Comparison of ENCODE assay signal across 7 mouse cellular contexts in the genomic region with DNA sequence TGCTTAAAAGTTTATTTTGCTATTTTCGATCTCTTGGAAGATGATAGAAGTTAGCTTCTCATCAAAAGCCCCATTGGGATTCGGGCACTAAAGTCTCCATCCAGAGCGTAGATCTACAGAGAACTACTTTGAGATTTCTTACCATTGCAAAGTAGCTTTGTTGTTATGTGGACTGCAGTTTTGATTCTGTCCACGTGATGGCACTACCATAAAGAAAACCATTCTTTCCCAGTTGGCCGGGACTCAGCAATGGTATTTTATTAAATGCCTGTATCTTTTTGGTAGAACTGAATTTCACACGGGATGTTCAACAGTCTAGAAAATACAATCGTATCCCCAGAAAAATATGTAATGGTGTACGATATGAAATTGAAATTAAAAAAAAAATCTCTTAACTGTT. TPM values are rescaled to one million over a fixed set of nuclear protein-coding genes. Genes with fewer than 3 reads are reported as not detected.
DNase-seq lines count a peak whose midpoint lies in the region; ATAC-seq and TF ChIP-seq lines count a peak whose summit lies in the region.

No protein-coding gene starts in this region.

- no peaks in the 10 kb centered on the region for H3K9me3 ChIP-seq in liver, embryonic 11.5 days (ENCODE audit: control insufficient read depth, low read length)
- no peaks in the 10 kb centered on the region for H3K9me3 ChIP-seq in ES-E14 (ENCODE audit: control insufficient read depth, insufficient read depth, low read depth, low read length)

- H3K4me2 ChIP-seq in liver, embryonic 11.5 days = no peak overlapping the region

- no peak overlapping the region for H3K9ac ChIP-seq in liver, embryonic 11.5 days (ENCODE audit: low read depth, low read length)
- H3K9ac ChIP-seq in ES-E14 (ENCODE audit: insufficient read depth, low read depth, low read length, poor library complexity, severe bottlenecking) = no peak overlapping the region

- H3K4me3 ChIP-seq in liver, embryonic 11.5 days (ENCODE audit: low read depth, low read length) = no peak overlapping the region
- no peak overlapping the region for H3K4me3 ChIP-seq in ES-E14 (ENCODE audit: insufficient read depth in 1 of 2, low read depth in 1 of 2, low read length in 2 of 2, poor library complexity in 1 of 2, severe bottlenecking in 1 of 2)

- H3K4me1 ChIP-seq in liver, embryonic 11.5 days (replicated peaks; ENCODE audit: control insufficient read depth, insufficient read depth, low read length) = no peaks in the 10 kb centered on the region
- peaks cover 0 to 4% of the 10 kb centered on the region in 2 experiments; a peak in 1 of 4 replicates for H3K4me1 ChIP-seq in ES-E14 (ENCODE audit: control insufficient read depth in 2 of 2, insufficient read depth in 2 of 2, low read length in 2 of 2, poor library complexity in 1 of 2)

- ATAC-seq in liver, embryonic 11.5 days (replicated peaks; ENCODE audit: low FRiP score) = no peak
- peak; percentile 49 for ATAC-seq in neutrophil, adult 5-6 weeks (ENCODE audit: extremely low read depth, insufficient number of reproducible peaks, low FRiP score, poor library complexity, severe bottlenecking)

- in situ Hi-C loops in ES-E14 (cut with MboI; ENCODE audit: low sequenced_read_pairs in 2 of 2, unreplicated experiment in 2 of 2) = loop anchor here (5.0 to 25.0 kb wide), 5 partner anchors 573 to 1020 kb away; no protein-coding TSS in a partner anchor

- 16% methylated on average over 8 of the region's 8 CpGs for WGBS in liver, embryonic 11.5 days

- intact Hi-C loops in left cerebral cortex, postnatal 10 days (cut with DNase I) = loop anchor here (2.0 to 10.0 kb wide), 4 partner anchors 253 to 845 kb away; no protein-coding TSS in a partner anchor

- H3K27ac ChIP-seq in liver, embryonic 11.5 days (ENCODE audit: low read depth, low read length) = no peak overlapping the region
- H3K27ac ChIP-seq in ES-E14 (ENCODE audit: insufficient read depth, low read depth, low read length, poor library complexity, severe bottlenecking) = no peak overlapping the region

- peaks cover 10% of the 10 kb centered on the region for H3K27me3 ChIP-seq in liver, embryonic 11.5 days (replicated peaks; ENCODE audit: control insufficient read depth, insufficient read depth, low read length)

- H3K36me3 ChIP-seq in liver, embryonic 11.5 days (ENCODE audit: control insufficient read depth, insufficient read depth, low read length) = no peaks in the 10 kb centered on the region
- 0 out of 2 replicates have a peak, but pooled peaks cover 4% of the 10 kb centered on the region for H3K36me3 ChIP-seq in ES-E14 (ENCODE audit: control insufficient read depth, insufficient read depth, low read length, poor library complexity, severe bottlenecking)

- DNase-seq in liver = peak; percentile 23
- no peak for DNase-seq in liver, embryonic 11.5 days (ENCODE audit: low spot score)
- peak; percentile 66 for DNase-seq in ES-E14 (ENCODE audit: low read depth, low spot score)
- peak; percentile 79 for DNase-seq in adrenal gland, postnatal 10 days
- DNase-seq in forelimb bud, embryonic 11.5 days (ENCODE audit: low read depth, low spot score) = peak; percentile 77
- DNase-seq in left cerebral cortex, postnatal 10 days (ENCODE audit: extremely low spot score in 1 of 2, low spot score in 2 of 2) = peak; percentile 46 to 82

TF ChIP-seq in ES-E14, 5 proteins besides CTCF, POLR2A, EP300 and RAD21:
- TF ChIP-seq ZC3H11A (IDR thresholded peaks at IDR 0.05; ENCODE audit: borderline replicate concordance, low read depth, low read length) = peak; percentile 78; the same call in 1 of the 2 replicates
- TF ChIP-seq HCFC1 (IDR thresholded peaks at IDR 0.05; ENCODE audit: borderline replicate concordance, insufficient read depth, low read length) = no peak

RNA-seq across cellular contexts. Expression of gene Plk2, which starts 2.6 kb away (rescaled TPM):
- 35.6 and 38.5 TPM in 2 replicates for polyA plus RNA-seq in liver, embryonic 11.5 days (2014; fragmentation: Nextera tagmentation; extraction: Ambion mirVana)
- total RNA-seq in ES-E14 (2012; rRNA removed) = 85.4 and 118 TPM in 2 replicates
- 10 to 100 TPM; 40.7 to 42.0 TPM for total RNA-seq in adrenal gland, postnatal 10 days (2021)
- 100 to 1,000 TPM; 247 to 257 TPM for total RNA-seq in left cerebral cortex, postnatal 10 days (2021)
- total RNA-seq in neutrophil, adult 5-6 weeks (2017) = 93.8 and 111 TPM in 2 replicates

RNA-seq across cellular contexts. Expression of gene Gapt, which starts 35.2 kb away (rescaled TPM):
- polyA plus RNA-seq in liver, embryonic 11.5 days (2014; fragmentation: Nextera tagmentation; extraction: Ambion mirVana) = 1.8 and 2.0 TPM in 2 replicates
- total RNA-seq in ES-E14 (2012; rRNA removed) = not detected in 2 replicates
- under 1 TPM; 0.42 TPM for total RNA-seq in adrenal gland, postnatal 10 days (2021)
- not detected for total RNA-seq in left cerebral cortex, postnatal 10 days (2021)
- total RNA-seq in neutrophil, adult 5-6 weeks (2017) = 14.0 and 14.1 TPM in 2 replicates

Comparison
In these comparisons a context has a peak if more than half of its experiments do, and no peak if none do; other contexts are left out.
1. RNA of gene Gapt, which starts 35.2 kb away (total RNA-seq): 14.0 to 14.1 TPM in neutrophil, adult 5-6 weeks; 0.42 TPM in adrenal gland, postnatal 10 days, not detected in ES-E14 and not detected in left cerebral cortex, postnatal 10 days; every median in the first group is over 10 times any median in the second.